Mouse (Mus musculus) splenic B cell, adult 2 months (primary cell): ENCODE data around the gene Fam222b.

Source experiments
- DNase-seq: peaks from one replicate; pipeline ENCODE4 v3.0.0-alpha.2; 2011; ENCODE audit warnings: low read depth, low spot score
- H3K27me3 ChIP-seq: 2 replicates; pipeline ENCODE4 v1.6.1; 2012; ENCODE audit warnings: mild to moderate bottlenecking, low read length, moderate library complexity, mixed read lengths; ENCODE audit not compliant: control insufficient read depth, poor library complexity, insufficient read depth, severe bottlenecking
- H3K36me3 ChIP-seq: 2 replicates; pipeline ENCODE4 v1.6.1; 2012; ENCODE audit warnings: mild to moderate bottlenecking, low read length, moderate library complexity, mixed read lengths; ENCODE audit not compliant: control insufficient read depth, poor library complexity, insufficient read depth, severe bottlenecking

The Fam222b gene

GRCm38 (mm10) chr11:78136132-78136531, 41.7 kb downstream of the Fam222b start:
- Histone ChIP-seq H3K27me3 (no peaks in the 10 kb centered on the region), H3K36me3 (no peaks in the 10 kb centered on the region; the same call in 1 of the 2 replicates)
- DNase-seq, result no peak

GRCm38 (mm10) chr11:78137584-78137983, 43.1 kb downstream of the Fam222b start:
- DNase-seq, result no peak
- H3K36me3 ChIP-seq, result no peaks in the 10 kb centered on the region; the same call in 1 of the 2 replicates

GRCm38 (mm10) chr11:78138023-78138422, 43.6 kb downstream of the Fam222b start:
- Histone ChIP-seq H3K27me3 (no peaks in the 10 kb centered on the region), H3K36me3 (peaks cover 1% of the 10 kb centered on the region; the same call in 1 of the 2 replicates)
- no peak for DNase-seq

More at GRCm38 (mm10) chr11:78137584-78137983, 43.1 kb downstream of the Fam222b start:
- H3K27me3 ChIP-seq, result no peaks in the 10 kb centered on the region

- Histone ChIP-seq H3K36me3 (peaks cover 1% of the 10 kb centered on the region; the same call in 1 of the 2 replicates), H3K27me3 (no peaks in the 10 kb centered on the region)
- DNase-seq, result no peak
These were observed 46.2 kb downstream of the Fam222b start for GRCm38 (mm10) chr11:78140665-78141064.

- no peak for DNase-seq
- peaks cover 5% of the 10 kb centered on the region for H3K36me3 ChIP-seq
- H3K27me3 ChIP-seq, result no peaks in the 10 kb centered on the region
These were observed 49.1 kb downstream of the Fam222b start for GRCm38 (mm10) chr11:78143520-78143919.

GRCm38 (mm10) chr11:78146168-78146567, 51.7 kb downstream of the Fam222b start:
- H3K36me3 ChIP-seq, result peaks cover 5% of the 10 kb centered on the region
- no peaks in the 10 kb centered on the region for H3K27me3 ChIP-seq
- no peak for DNase-seq

GRCm38 (mm10) chr11:78146707-78147543, 52.5 kb downstream of the Fam222b start:
- H3K36me3 ChIP-seq, result peaks cover 5% of the 10 kb centered on the region; the same call in 1 of the 2 replicates
- DNase-seq, result no peak
- H3K27me3 ChIP-seq, result no peaks in the 10 kb centered on the region

- Histone ChIP-seq H3K36me3 (peaks cover 4% of the 10 kb centered on the region; the same call in 1 of the 2 replicates), H3K27me3 (no peaks in the 10 kb centered on the region)
- DNase-seq, result peak; percentile 38
These were observed 56.7 kb downstream of the Fam222b start for GRCm38 (mm10) chr11:78151161-78151560.

GRCm38 (mm10) chr11:78152299-78153231, 58.1 kb downstream of the Fam222b start:
- no peaks in the 10 kb centered on the region for H3K27me3 ChIP-seq
- DNase-seq, result no peak

GRCm38 (mm10) chr11:78153778-78154177, 59.3 kb downstream of the Fam222b start:
- no peaks in the 10 kb centered on the region for H3K27me3 ChIP-seq
- no peak for DNase-seq
- peaks cover 2% of the 10 kb centered on the region; the same call in 1 of the 2 replicates for H3K36me3 ChIP-seq

More at GRCm38 (mm10) chr11:78152299-78153231, 58.1 kb downstream of the Fam222b start:
- peaks cover 3% of the 10 kb centered on the region; the same call in 1 of the 2 replicates for H3K36me3 ChIP-seq

GRCm38 (mm10) chr11:78155674-78156073, 61.2 kb downstream of the Fam222b start:
- DNase-seq, result no peak
- H3K27me3 ChIP-seq, result no peaks in the 10 kb centered on the region
- peaks cover 2% of the 10 kb centered on the region; the same call in 1 of the 2 replicates for H3K36me3 ChIP-seq

- Histone ChIP-seq H3K27me3 (no peaks in the 10 kb centered on the region), H3K36me3 (peaks cover 2% of the 10 kb centered on the region; the same call in 1 of the 2 replicates)
- no peak for DNase-seq
These were observed 61.8 kb downstream of the Fam222b start for GRCm38 (mm10) chr11:78156156-78156699.

GRCm38 (mm10) chr11:78159096-78159495, 64.6 kb downstream of the Fam222b start:
- DNase-seq, result peak; percentile 94
- Histone ChIP-seq H3K36me3 (peaks cover 3% of the 10 kb centered on the region), H3K27me3 (no peaks in the 10 kb centered on the region)

GRCm38 (mm10) chr11:78159557-78159956, 65.1 kb downstream of the Fam222b start:
- Histone ChIP-seq H3K36me3 (peaks cover 3% of the 10 kb centered on the region), H3K27me3 (no peaks in the 10 kb centered on the region)
- no peak for DNase-seq
